Mouse (Mus musculus) ovary, postnatal 14 days (tissue): ENCODE results near the gene Tead1.
A peak's percentile ranks its signal among the peaks of the same experiment; 100 is the strongest.

Experiments
- DNase-seq: peaks from one replicate; pipeline ENCODE4 v3.0.0; 2022; ENCODE audit warnings: low spot score

Tead1 gene

DNA sequence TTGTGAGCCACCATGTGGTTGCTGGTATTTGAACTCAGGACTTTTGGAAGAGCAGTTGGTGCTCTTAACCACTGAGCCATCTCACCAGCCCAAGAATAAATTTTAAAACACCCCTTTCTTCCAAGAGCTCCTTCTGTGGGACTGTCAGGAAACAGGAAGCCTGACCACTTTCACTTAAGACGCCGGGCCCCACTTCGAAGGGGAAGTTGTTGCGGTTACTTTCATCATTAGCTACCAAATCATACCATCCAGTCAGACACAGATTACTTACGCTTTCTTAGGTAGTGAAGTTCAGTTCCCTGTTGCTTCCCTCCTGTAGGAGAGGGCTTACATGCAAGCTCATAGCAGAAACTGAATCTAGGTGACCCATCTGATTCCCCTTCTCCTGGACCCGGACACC lies 180.8 kb downstream of the Tead1 start:
- DNase-seq, result no peak

- DNase-seq, result no peak
Measured at GRCm38 (mm10) chr7:112862086-112862485, 183.0 kb downstream of the Tead1 start.

GRCm38 (mm10) chr7:112864188-112864587 lies 185.1 kb downstream of the Tead1 start:
- DNase-seq, result no peak

GRCm38 (mm10) chr7:112865739-112866138 lies 186.6 kb downstream of the Tead1 start:
- DNase-seq, result peak; percentile 59

DNA sequence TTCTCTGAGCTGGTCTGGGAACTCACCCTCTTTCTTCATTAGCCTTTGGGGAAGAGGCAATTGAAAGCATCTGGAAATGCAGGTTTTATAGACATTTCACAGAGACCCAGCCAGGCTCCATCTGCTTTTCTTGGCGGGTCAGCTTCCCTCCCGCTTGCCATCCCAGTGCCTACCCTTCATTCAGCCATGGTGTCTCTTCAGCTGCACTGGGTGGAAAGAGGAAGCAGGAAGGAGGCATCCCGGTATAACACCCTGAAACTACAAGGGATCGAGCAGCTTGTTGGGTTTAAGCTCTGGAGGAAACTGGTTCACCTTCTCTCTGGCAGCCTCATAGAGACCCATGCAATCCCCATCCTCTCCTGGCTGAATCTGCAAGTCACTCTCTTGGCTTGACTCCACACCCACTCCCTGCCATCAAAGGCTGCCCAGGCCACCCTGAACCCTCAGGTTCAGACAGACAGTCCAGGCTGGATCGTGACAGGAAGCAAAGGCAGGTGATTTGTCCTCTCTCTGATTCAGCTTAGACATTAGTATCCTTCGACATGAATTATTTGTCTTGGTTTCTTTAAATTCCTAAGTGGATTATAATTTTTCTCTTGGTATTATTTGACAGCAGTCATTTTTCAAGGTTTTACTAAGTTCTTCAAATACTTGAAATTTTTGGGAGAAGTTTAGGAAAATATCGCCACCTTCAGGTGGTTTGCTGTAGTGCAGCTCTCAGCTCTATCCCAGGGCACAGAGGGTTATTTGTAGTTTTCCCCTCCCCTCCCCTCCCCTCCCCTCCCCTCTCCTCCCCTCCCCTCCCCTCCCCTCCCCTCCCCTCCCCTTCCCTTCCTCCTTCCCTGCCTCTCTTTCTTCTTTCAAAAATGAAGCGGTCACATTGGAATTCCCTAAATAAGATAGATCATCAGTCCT lies 189.7 kb downstream of the Tead1 start:
- peak; percentile 67 for DNase-seq

GRCm38 (mm10) chr7:112871752-112872151 lies 192.6 kb downstream of the Tead1 start:
- no peak for DNase-seq

GRCm38 (mm10) chr7:112872435-112873196 lies 193.5 kb downstream of the Tead1 start:
- DNase-seq, result no peak

- no peak for DNase-seq
Measured at GRCm38 (mm10) chr7:112876128-112876527, 197.0 kb downstream of the Tead1 start.

GRCm38 (mm10) chr7:112883791-112884274 lies 204.7 kb downstream of the Tead1 start:
- peak; percentile 36 for DNase-seq

DNA sequence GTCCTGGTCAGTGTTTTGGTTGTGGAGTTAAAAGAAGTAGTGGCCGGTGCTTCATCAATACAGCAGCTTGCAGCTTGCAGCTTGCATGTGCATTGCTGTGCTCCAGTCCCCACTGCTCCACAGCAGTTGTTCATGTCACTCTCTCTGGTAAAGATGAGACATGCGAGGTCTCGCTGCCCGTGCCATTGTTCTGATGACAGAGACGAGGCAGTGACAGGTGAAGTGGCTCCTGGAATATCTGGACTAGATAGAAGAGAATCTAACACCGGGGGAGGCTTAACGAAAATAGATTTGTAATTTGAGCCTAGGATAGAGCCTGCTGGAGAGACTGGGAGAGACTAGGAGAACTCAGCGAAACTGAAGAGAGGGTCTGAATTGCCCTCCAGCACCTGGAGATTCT lies 206.4 kb downstream of the Tead1 start:
- no peak for DNase-seq

- no peak for DNase-seq
Measured at GRCm38 (mm10) chr7:112891883-112892282, 212.8 kb downstream of the Tead1 start.

DNA sequence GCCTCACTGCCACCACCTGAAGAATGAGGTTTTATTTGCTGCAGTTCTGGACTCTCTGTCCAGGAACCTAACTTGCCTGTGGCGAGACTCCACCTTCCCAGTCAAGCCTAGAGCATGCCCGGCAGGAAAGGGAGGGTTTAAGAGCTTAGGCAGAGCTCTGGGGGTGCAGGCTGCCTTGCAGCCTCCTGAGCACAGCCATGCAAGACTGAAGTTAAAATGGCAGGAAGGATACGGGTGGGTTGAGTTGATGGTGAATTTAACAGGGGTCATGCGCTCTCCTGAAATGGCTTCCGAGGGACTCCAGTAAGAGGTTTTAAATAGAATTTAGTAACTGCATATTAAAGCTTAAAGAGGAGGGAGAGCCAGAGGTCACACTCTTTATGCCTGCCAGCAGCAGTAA lies 213.5 kb downstream of the Tead1 start:
- no peak for DNase-seq

- no peak for DNase-seq
Measured at GRCm38 (mm10) chr7:112896363-112896762, 217.2 kb downstream of the Tead1 start.

GRCm38 (mm10) chr7:112901710-112902109 lies 222.6 kb downstream of the Tead1 start:
- no peak for DNase-seq

- DNase-seq, result no peak
Measured at GRCm38 (mm10) chr7:112906848-112907247, 227.7 kb downstream of the Tead1 start.

DNA sequence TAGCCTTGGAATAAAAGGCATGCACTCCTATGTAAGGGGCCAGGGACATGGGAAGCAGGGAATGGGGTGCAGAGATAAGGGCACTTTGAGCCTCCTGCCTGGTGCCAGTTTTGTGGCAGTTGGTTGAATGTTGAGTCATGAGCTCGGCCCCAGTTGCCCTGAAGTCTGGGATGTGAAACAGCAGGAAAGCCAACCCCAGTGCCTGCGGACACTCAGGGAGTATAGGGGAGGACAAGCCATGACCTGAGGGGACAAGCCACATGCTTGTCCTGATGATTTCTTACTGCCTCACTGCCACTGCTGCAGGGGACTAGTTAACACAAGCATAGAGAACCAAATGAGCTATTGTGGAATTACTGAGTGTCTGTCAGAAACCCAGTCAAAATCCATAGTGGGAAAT lies 228.3 kb downstream of the Tead1 start:
- DNase-seq, result no peak

DNA sequence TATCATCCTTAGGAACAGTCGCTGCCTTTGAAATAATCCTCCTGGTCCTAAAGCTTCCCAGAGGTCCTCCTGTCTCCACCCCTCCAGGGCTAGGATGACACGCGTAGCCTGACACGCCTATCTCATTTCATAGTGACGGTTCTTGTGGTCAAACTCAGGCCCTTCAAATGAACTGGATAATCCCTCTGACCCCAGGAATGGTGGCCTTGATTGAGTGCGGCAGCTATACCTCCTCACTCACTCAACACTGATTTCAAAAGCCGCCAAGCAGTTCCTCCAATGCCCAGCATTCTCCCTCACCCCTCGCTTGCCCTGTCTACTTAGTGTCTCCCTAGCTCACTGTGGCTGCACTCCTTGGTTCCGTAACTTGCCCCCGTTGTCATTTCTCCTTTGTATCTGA lies 230.0 kb downstream of the Tead1 start:
- no peak for DNase-seq

DNA sequence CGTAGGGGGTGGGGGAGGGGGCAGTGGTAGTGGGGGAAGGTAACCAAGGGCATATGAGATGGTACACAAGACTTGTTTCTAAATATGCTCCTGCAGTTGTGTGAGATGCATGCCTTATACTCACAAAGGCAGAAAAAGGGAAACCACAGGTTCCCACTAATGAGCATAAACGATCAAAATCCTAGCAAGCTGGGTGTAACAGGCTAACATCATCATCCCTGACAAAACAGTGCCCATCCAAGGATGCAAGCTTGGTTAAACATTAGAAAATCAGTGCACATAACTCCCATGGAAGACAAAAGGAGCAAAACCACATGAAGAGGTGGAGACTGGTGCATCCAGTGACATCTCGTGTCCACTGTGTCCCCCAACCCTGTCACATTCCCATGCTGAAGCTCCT lies 233.9 kb downstream of the Tead1 start:
- DNase-seq, result no peak

DNA sequence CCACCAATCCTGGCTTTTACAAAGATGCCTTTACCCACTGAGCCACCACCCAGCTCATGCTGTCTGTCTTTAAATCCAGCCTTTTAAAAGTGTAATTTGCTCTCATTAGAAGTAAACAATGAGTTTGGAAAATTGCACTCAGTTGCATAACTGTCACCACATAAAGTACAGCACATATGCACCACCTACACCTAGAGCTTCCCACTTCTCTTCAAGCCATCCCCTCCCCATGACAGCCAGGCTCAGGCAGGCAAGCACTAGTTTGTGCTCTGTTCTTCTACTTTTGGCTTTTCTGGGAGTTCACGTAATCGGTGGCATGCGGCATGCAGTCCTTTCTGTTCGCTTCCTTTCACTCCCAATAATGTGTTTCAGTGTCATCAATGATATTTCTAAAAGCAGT lies 236.5 kb downstream of the Tead1 start:
- DNase-seq, result no peak

DNA sequence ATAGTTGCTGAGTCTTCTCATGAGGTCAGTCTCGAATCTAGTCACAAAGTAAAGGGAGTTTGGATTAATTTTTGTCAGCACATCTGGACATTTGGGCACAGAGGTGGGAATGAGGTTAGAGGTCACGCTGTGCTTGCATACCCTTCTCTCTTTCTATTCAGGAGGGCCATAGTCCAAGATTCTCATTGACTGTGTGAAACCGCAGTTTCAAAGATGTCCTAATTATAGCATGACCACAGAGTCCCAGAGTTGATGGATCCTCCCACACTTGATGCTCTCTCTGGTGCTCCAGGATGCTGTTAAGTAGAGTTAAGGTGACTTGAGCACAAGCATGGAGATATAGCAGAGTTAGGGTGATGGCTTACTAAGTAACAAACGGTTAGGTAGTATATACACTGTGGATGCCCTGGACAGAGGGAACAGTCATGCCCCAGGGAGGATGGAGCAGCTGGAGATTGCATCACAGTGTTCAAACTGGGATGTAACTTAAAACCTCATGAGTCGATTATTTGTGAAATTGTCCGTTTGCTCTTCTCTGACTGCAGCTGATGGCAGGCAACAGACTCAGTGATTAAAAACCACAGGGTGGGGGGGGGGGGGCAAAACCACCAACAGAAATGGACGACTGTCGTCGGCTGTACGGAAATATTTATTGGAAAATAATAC lies 238.6 kb downstream of the Tead1 start:
- no peak for DNase-seq

GRCm38 (mm10) chr7:112918279-112918991 lies 239.3 kb downstream of the Tead1 start:
- DNase-seq, result no peak

GRCm38 (mm10) chr7:112919845-112920244 lies 240.7 kb downstream of the Tead1 start:
- peak; percentile 45 for DNase-seq
